Mouse (Mus musculus) ES-E14 (cell line): Measurements from ENCODE around the gene Farsb.

Experiments
- HCFC1 ChIP-seq: IDR thresholded peaks from 2 replicates; pipeline ENCODE4 v1.6.1; 2012; ENCODE audit warnings: low read length, inconsistent platforms, borderline replicate concordance; ENCODE audit not compliant: insufficient read depth
- ZNF384 ChIP-seq: IDR thresholded peaks from 2 replicates; pipeline ENCODE4 v1.6.1; 2012; ENCODE audit warnings: low read depth, low read length, inconsistent platforms

DNA sequence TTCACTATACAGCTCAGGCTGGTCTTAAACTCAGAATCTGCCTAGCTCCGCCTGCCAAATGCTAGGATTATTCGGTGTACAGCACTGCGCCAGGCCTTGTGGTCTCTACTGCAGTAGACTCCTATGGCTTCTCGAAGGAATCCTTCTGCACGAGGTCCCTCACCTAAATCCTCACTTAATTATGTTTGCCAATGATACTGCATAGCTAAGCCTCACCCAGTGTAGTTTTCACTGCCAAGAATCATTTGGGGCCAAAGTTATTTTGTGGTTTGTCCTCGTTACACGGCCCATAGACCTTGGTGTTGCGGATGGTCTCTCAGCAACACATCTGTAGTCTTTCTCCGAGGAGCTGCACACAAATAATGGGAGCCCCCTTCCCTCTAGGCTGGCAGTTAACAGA, 116.4 kb downstream of the Farsb start:
- TF ChIP-seq ZNF384 (no peak), HCFC1 (no peak)
